Mouse (Mus musculus) heart, adult 9 months (tissue): ENCODE data around the gene Vat1.
"Not testable (repeated sequence)": the region's sequence is repeated elsewhere in the genome, so short reads cannot be mapped to it uniquely, and the experiment has no call there.

ENCODE experiments used
- DNase-seq, 2 experiments: peaks; one replicate each; pipeline ENCODE4 v3.0.0; 2022; ENCODE audit warnings: low spot score in 2 of 2

The Vat1 gene

DNA sequence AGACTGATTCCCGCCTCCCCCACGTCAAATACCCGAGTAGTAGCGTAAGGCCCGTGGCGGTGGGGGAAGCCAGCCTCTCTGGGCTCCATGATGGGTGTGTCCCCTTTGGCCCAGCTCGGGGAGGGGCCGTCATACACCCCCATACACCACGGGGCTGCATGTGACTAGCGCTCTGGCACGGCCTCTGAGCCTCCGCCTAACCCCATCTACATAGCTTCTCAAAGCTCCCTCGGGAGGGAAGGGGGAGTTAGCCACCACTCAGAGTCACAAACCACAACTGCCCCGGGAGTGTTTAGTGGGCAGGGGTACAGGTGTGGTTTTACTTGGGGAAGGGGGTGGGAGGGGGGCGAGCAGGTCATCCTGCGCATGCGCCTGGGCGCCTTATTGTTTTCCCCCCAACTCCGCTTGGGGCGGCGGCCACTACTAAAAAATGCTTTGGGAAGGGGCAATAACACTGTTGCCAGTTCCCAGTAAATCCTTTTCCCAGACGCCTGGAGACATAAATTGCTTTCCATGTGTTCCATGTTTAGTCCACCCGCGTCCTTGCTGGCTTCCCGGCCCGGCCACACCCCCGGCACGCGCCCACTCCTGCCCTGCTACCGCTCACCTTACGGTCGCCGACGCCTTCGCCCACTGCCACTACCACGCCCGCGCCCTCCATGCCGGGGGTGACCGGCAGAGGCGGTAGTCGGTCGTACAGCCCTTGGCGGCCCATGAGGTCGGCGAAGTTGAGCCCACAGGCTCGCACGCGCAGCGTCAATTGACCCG, 745 bp downstream of the Vat1 start:
- peak; percentile 83 to 87 for DNase-seq

DNA sequence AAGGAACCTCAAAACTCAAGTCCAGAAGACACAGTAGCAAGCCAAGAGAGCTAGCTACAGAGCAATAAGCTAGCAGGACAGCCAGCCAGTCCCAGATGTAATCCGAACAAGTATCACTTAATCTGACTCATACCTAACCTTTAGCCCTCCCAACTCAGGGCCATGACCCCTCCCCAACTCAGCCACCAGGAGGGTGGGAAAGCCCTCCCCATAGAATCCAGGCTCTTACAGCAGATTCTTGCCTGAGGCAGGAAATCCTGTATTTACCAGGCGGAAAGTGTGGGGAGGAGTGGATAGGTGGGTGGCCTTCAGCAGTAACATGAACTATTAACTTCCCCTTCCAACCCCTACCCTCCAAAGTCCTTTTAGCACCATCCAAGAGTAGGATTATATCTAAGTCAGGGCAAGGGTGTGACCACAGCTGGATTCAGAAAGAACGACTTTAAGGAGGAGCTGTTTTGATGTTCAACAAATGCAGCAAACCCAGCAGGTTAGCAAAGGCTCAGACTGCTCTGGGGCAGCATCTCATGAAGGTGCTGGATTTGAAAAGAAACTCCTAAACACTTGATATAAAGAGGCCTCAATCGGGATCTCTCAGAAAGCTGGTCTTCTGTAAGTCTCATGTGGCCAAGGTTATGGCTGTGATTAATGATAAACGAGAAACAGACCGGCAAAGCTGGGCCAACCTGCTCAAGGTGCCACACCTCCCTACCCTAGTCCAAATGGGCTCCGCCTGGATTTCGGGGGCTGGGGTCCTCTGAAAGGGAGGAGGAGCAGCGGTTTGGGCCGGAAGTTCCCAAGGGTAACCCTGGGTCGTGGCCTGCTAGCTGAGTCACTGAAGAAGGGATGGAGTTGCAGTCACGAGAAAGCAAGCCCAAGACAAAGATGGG, 1.6 kb downstream of the Vat1 start, which contains the start of gene Rnd2:
Gene Rnd2, plus strand, starts transcription at position 789 of the 890 bp plus-strand sequence.
- DNase-seq: peak in 1 of 2 experiments; percentile 45

DNA sequence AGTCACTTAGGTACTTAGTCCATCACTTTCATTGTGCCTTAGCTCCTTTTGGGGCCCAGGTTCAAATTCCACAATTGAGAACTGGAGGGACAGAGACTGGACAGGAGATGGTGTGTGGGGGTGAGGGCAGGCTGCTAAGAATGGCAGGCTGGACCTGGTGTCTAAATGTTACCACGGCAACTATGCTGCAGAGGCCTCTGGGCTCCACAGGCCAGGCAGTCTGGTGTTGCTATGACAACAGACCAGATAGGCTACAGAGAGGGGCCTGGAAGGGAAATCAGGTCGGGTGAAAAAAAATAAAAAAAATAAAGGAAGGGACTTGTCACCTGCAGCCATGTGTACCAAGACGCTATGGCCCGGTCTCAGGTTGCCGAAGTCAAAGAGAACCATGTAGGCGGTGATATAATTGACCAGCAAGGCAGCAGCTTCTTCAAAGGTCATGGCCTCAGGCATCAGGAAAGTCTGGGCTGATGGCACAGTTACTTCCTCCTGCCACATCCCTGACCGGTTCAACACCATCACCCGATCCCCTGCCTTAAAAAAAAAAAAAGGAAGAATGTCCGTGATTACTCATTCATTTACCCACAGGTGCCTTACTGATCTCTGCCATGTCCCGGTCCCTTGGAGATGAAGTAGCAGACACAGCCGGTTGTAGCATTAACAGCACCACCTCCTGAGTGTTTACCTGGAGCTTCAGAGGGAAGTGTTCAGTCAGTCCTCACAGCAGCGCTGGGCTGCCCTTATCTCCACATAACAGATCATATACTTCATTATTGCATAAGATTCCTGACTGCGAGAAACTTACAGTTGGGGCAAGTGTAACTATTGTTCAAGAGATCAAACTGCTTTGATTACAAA, 3.2 kb downstream of the Vat1 start:
- DNase-seq: no peak

DNA sequence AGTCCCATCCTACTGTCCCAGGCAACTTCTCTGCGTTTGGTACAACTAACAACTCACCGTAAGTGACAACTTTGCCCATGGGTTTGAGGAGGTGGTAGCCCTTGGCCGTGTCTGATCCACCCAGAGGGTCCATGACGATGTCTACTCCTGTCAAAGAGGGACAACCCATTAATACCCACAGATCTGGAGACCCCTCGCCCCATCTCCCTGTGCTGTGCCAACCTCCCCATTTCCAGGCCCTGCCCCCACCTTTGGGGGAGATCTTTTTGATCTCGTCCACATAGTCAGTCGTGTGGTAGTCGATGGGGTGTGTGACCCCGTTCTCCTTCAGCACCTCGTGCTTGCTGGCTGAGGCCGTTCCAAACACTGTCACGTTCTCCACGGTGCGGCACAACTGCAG, 3.9 kb downstream of the Vat1 start:
- DNase-seq: no peak

DNA sequence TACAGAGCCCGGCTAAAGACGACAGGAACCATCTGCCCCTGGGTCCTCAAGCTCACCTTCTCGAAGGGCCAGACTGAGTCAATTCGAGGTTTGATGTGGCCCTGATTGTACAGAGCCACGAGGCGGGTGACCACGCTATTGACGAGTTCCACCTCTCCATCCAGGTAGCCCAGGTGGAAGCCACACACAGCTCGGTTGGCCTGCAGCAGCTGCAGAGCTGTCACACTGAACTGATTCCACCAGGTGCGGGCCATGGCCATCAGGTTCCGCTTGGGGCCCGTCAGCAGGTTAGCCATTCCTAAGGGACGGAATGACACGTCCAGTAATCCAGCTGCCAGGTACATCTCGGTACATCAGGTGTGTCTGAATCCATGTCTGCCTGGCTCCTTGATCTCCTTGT, 5.7 kb downstream of the Vat1 start:
- DNase-seq: no peak

DNA sequence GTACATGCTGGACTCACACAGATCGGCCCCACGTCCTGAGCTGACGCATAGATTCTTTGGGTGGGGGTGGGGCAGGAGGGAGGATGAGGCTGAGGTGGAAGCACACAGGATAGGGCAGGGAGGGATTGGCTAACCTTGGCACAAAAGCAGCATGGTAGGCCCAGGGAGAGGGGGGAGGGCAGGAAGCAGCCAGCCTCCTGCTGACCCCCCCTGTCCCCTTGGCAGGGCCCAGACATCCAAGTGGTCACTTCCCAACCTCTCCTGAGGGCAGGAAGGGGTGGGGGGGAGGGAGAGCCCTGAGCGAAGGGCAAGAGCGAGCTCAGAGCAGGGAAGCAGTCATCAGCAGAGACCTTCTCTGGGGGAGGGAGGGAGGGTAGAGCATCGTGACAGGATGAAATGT, 6.3 kb downstream of the Vat1 start:
- no peak for DNase-seq

DNA sequence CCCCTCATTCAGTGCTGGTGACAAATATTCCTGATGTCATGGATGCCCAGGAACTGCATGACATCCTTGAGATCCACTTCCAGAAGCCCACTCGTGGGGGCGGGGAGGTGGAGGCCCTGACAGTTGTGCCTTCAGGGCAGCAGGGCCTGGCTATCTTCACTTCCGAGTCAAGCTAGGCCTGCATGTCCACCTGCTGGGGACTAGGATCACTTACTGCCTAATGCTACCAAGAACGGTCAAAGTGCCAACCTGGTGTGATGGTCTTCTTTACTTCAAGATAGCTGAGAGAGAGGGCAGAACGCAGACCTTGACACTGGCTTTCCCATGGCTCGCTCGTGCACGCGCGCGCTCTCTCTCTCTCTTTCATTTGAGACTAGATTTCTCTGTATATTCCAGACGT, 7.8 kb downstream of the Vat1 start:
- DNase-seq: no peak

DNA sequence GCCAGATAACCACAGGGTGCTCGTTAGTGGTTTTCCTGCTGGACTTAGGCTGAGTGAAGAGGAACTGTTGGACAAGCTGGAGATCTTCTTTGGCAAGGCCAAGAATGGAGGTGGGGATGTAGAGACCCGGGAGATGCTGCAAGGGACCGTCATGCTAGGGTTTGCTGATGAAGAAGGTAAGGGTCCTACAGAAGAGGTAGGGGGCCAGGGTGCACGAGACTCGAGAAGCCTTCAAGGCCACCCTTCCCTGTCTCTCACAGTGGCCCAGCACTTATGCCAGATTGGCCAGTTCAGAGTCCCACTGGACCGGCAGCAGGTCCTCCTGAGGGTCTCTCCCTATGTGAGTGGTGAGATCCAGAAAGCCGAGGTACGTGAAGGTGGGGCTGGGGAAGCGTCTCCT, 8.4 kb downstream of the Vat1 start:
- DNase-seq: no peak

DNA sequence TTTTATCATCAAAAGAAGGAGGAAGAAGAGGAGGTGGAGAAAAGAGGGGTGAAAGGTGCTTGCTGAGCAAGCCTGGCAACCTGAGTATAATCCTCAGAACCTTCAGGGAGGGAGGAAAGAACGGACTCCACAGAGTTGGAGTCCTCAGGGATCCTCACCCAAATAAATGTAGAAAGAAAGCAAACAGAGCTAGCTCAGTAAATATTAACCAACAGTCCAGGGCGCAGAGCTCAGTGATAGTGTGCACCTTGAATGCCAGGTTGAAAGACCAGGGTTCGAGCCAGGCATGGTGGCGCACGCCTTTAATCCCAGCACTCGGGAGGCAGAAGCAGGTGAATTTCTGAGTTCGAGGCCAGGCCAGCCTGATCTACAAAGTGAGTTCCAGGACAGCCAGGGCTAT, 10.4 kb downstream of the Vat1 start:
- no peak for DNase-seq

DNA sequence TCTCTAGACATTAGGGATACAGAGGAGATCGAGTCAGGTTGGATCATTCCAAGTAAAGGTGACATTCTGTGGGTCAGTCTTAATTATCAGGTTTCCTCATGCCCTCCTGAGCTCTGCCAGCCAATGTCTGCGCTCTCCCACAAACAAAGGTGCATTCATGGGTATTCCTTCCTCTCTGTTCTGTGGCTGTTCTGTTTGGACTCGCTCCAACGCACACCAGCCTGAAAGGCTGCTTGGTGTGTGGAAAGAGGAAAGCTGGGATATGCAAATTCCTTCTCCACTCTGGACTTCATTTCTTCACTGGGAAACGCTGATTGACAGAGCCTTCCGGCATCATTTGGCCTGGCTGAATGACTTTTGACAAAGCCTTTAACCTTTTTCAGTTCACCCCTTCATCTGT, 11.3 kb downstream of the Vat1 start:
- no peak for DNase-seq

DNA sequence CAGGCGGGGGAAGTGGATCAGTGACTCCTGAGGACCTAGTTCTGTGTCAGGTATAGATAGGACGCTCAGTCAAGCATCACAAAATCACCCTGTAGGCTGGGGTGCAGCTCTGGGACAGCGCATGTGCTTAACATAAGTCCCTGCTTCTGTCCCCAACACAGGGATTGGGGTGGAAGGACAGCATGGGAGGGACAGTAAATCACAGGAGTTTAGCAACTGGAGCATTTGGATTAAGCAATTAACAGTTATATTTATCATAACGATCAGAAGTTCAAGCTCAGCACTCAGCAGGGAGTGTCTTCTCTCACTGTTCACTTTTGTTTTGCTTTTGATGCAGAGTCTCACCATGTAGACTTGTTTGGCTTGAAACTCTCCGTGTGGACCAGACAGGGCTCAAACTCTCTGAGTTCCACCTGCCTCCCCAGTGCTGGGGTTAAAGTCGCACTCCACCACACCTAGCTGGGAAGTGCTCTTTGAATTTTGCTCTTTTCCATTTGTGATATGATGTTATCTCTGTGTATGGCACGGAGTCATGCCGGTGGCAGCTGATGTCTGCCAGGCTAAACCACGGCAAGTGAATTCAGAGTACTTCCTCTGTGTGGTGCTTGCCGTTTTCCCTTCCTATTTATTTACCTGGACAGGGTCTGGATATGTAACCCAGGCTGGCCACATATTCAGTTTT, 13.8 kb downstream of the Vat1 start:
- DNase-seq: no peak

DNA sequence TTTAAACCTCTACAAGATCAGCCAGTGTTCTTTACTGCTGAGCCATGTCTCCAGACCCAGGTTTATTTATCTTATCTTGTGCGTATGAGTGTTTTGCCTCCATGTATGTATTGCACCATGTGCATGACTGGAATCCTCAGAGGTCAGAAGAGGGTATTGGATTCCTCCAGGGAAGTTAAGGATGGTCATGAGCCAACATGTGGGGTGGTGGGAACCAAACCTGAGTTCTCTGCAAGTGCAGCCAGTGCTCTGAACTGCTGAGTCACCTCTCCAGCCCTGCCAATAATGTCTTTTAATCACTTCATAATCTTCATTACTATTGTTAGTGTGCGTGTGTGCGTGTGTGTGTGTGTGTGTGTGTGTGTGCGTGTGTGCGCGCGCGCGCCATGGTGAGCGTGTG, 14.5 kb downstream of the Vat1 start:
- no peak for DNase-seq

DNA sequence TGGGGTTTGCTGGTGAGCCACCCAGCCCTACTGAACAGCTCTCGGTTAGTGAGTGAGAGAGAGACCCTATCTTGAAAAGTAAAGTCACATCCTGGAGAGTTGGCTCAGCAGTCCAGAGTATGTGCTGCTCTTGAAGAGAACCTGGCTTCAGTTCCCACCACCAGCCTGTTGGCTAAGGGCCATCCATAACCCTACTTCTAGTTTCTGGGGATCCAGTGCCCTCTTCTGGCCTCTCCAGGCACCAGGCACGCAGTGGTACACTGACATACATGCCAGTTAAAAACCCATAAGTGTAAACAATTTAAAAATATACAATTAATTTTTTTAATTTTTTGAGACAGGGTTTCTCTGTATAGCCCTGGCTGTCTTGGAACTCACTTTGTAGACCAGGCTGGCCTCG, 15.6 kb downstream of the Vat1 start:
- DNase-seq: no peak

DNA sequence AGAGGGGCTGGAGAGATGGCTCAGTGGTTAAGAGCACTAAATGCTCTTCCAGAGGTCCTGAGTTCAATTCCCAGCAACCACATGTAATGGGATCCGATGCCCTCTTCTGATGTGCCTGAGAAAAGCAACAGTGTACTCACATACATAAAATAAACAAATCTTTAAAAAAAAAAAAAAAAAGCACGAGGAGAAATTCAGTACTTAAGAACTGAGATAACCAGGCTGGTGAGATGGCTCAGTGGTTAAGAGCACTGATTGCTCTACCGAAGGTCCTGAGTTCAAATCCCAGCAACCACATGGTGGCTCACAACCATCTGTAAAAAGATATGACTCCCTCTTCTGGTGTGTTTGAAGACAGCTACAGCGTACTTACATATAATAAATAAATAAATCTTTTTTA, 16.4 kb downstream of the Vat1 start:
- not testable (repeated sequence) for DNase-seq

DNA sequence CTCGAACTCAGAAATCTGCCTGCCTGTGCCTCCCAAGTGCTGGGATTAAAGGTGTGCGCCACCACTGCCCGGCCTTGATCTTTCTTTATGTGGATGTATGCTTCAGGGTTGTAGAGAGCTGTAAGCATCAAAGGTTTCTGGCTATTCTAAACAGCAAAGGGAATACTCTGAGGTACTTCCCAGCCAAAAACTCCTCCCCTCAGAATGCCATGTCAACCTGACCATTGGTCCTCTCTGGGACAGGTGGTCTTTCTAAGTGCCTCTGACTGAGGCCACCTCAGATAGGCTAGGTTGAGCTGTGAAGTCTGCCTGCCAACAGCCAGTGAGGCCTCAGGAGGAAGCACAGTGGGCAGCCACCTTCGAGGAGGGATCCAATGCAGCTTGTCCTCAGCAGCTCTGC, 17.1 kb downstream of the Vat1 start:
- DNase-seq: no peak

DNA sequence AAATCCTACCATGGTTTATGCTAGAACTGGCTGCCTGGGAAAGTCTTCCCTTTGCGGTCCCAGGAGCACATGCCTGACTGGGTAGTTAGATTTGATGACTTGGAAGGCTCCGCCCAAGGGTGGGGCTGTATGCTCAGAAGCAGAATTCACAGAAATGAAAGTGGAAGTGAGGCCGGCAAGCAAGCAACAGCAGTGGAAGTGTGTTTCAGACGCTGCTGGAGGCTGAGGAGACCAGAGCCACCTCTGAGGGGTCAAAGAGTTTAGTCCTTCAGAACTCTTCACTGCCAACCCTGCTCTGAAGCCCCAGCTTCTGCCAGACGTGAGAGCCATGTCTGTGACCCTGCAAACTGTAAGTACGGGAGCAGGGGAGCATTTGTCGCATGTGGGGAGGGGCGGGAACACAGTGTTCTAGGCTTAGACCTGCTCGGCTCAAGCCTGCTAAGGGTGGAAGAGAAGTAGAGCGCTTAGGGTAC, 17.7 kb downstream of the Vat1 start, which contains the start of gene Ifi35:
Gene Ifi35, plus strand, starts transcription at position 134 of the 473 bp plus-strand sequence.
- DNase-seq: peak; percentile 89 to 90

DNA sequence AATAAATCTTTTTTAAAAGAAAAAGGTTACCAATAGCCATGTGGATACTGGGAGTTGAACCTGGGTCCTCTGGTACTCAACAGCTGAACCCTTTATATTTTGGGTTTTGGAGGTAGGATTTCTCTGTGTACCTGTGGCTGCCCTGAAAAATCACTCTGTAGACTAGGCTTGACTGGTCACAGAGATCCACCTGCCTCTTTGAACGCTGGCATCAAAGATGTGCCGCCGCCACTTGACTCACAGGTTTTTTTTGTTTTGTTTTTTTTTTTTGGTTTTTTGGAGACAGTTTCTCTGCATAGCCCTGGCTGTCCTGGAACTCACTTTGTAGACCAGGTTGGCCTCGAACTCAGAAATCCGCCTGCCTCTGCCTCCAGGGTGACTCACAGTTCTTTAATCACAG, 18.2 kb downstream of the Vat1 start:
- no peak for DNase-seq

DNA sequence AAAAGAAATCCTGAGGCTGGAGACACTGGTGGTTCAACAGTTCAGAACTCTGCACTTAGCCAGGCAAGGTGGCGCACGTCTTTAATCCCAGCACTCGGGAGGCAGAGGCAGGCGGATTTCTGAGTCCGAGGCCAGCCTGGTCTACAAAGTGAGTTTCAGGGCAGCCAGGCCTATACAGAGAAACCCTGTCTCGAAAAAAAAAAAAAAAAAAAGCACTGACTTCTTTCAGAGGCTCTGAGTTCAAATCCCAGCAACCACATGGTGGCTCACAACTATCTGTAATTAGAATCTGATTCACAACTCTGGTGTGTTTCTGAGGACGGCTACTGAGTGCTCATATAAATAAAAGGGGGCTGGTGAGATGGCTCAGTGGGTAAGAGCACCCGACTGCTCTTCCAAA, 19.2 kb downstream of the Vat1 start:
- not testable (repeated sequence) for DNase-seq

DNA sequence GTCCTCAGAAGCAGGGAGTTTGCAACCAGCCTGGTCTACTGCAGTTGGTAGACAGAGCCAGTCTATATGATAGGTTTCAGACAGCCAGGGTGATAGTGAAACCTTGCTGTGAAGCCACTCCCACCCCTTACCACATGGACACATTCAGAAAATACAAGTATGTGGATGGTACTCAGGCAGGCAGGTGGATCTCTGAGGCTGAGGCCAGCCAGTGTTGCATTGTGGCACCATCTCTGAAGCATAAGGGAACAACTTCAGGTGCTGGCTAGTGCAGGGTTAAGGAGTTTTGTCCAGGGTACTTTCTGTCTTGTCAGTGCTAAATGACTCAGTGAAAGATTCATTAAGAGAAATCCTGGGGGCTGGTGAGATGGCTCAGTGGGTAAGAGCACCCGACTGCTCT, 19.7 kb downstream of the Vat1 start:
- DNase-seq: no peak

DNA sequence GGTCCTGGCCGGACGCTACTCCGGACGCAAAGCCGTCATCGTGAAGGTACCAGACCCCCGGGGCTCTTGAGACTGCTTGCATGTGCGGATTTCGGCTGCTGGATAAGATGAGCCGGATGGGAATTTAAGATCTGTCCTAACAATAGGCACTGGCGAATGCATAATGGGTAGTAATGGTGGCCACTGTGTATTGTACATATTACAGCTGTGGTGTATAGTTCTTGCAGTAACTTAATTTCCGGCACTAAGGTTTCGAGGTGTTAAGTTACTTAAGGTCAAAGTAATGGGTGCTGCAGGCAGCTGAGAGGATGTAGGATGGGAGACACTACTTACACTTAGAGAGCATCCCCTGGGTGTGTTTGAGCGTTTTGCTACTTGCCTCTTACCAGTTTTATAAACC, 23.3 kb downstream of the Vat1 start:
- DNase-seq: no peak

DNA sequence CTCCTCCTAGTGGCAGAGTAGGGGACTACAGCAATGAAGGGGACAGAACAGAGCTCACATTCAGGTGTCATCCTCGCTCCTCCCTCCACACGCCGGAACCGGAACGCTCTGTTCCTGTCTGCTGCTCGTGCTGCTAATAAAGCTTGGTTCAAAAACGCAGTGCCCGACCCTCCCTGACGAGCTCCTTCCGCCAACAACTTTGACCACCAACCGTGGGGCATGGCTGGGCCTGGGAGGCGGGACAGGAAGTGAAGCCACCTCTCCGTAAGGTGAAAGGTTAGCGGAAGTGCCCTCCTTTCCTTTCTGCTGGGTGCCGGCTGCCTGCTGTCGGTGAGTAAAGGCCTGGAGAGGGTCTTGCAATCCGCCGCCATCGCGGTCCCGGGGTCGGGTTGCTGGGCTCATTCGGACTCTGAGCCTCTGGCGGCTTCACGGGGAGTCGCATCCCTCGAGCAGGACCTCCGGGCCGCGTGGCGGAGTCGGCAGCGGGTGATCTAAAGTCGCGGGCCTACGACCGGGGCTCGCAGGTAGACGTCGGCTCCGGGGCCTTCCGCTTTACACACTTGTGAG, 23.8 kb downstream of the Vat1 start, which contains the start of gene Rpl27:
Gene Rpl27, plus strand, starts transcription at position 172 of the 567 bp plus-strand sequence.
- DNase-seq: peak; percentile 98
